Mouse (Mus musculus) G1E-ER4 (cell line): ENCODE measurements around the gene Fam20b. TPM values are rescaled to one million over a fixed set of nuclear protein-coding genes. Genes with fewer than 3 reads are reported as not detected.

Experiments
- GATA1 ChIP-seq: IDR thresholded peaks from one replicate; pipeline ENCODE4 v1.8.0; 2012; ENCODE audit warnings: low read length, inconsistent platforms
- polyA plus RNA-seq: library from polyadenylated mRNA; stranded (reverse); fragments of >175 nt; gene quantifications from 2 replicates; pipeline ENCODE4 v1.2.3, GENCODE M21; 2012

Gene Fam20b
- polyA plus RNA-seq, 1 experiment: 11.7 TPM

DNA sequence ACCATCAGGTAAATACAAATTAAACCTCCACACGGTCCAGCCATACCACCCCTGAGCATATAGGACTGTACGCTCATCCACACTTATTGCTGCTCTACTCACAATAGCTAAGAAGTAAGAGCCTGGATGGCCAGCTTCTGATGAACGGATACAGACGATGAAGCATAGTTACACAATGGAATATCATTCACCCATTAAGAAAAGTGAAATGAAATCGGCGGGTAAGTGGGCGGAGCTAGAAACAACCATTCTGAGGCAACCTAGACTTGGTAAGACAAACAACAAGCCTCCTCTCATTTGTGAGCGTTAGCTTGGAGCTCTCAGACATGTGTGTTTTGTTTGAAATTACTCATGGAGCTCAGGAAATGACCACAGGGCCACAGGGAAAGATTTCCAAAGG, 53.1 kb downstream of the Fam20b start:
- no peak for TF ChIP-seq GATA1

DNA sequence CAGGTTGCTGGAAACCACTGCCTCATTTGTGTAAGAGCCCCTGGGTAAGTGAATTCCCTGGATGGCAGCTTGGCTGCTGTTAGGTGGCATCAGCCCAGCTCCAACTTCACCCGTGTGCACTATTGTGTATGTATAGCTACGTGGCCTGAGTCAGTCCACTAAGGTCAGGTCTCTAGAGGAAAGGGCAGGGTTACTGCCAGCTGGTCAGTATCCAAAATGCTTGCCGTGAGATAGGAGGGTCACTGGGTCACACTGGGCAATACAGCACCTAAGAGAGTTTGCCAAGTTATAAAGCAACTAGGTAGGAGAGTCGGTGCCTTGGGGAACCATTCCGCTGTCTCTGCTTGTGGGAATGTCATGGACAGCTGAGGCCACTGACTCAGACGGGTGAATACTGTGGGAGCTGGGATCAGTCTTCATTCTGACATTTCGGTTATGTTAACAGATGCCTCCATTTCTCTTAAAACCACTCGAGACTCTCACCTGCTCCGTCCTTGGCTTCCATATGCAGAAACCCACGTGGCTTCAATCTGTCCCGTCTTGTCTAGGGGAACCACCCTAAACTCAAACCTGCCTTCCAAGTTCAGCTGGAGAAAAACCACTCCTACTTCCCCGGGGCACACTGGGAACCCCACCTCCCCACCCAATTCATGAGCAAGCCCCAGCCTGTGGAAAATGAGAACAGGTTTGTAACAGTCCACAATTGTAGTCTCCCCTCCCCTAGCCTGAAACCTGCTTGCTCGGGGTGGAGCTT, 58.8 kb downstream of the Fam20b start:
- no peak for TF ChIP-seq GATA1

DNA sequence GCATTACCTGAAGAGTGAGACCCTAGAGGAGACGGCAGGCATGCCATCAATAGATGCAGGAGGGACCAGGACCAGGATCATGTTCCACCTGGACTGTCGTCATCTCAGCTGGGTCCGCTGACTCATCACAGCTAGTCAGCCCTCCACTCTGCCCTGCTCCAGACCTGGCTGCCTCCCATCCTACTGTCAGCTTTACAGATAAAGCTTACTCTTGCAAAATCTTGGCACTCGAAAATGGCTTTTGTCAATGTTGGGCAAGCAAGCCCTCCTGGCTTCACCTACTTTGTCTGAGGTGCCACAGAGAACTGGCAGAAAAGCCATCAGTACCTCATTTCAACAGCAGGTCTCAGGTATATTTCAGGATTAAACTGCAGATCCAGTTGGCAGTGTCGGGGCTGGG, 60.2 kb downstream of the Fam20b start:
- TF ChIP-seq GATA1: no peak

DNA sequence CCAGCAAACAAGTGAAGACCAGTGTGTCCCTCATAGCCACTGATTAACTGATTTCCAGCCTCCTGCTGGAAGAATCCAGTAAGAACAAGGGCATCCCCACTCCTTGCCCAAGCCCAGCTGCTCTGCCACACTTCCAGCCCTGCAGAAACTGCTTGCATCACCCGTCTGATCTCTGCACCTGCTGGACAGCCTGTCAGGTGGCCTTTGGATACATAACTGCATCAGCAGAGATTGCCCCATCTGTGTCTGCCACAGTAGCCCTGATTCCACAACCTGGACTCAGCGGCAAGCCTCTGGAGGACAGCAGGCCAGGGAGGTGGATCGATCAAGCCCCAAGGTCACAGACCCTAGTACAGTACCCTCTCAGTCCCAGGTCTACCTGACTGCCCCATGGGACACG, 61.4 kb downstream of the Fam20b start:
- no peak for TF ChIP-seq GATA1

DNA sequence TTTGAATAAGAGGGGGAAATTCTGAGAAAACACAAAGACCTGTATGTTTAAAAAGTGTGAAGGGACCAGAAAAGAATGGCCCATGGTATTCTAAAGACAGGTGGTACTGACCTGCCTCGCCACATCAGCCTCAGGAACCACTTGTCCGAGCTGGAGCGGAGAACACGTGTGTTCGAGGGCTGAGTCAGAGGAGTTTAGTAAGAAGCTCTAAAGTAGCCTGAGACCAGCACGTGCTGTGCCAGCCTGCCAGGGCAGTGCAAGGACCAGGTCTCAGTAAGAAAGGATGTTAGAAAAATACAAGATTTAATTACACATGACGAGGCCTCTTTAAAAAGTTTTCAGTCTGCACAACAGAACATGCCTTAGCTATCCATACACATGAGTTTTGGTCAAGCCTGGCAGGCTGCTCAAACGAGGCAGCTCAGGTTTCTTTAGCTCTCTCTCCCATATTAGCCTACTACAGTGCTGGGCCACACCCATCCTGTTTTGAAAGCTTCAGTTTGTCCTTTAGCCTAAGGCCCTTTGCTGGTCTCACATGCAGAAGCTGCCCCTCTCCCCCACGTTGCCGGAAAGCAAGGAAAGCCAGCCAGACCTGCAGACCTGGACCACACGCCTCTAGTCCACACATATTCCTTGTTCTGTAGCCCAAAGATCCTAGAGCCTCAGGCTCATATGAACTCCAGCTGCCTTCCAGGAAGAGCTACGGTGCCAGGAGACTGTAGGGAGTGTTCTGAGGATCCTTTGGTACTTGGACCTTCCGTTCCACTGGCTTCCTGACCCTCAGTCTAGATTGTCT, 64.0 kb downstream of the Fam20b start:
- no peak for TF ChIP-seq GATA1

DNA sequence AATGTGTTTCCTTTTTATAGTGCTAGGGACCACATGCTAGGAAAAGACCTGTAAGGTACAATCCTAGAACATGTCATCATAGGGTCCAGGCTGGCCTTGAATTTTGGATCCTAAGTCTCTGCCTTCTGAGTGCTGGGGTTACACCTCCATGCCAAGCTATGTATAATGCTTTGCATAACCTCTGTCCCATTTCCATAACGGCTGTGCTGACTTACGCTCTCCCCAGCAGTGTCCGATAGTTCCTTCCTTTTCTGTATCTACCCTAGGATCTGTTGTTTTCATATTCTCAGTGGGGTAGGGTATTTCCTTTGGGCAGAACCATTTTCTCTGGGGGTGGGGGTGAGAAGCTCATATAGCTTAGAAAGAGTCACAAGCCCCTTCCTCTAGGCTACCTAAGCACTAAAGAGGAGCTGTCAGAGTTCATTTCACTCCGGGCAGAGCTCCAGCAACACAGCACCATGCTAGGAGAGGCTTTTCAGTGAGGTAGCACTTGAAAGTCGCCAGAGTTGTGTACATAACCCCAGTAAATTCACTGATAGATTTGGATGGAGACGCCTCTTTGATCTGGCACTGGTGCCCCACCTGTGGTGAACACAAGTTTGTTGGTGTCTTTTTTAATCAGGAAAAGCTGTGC, 66.6 kb downstream of the Fam20b start:
- no peak for TF ChIP-seq GATA1

DNA sequence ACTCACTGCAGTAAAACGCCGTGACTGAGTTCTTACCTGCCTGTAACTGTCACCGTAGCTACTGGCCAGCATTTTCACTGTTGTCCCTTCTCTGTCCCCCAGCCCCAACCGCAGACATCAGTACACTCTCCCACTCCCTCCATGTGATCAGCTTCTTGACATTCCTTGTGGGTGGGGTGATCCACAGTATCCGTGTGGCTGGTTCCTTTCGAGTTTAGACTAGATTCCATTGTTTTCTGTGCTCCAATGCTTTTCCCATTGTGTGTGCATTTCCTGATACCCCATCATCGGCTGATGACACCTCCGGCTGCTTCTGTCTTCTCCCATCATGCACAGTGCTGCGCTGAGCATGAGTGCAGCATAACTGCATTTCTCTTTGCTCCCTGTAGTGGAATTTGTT, 68.3 kb downstream of the Fam20b start:
- no peak for TF ChIP-seq GATA1

DNA sequence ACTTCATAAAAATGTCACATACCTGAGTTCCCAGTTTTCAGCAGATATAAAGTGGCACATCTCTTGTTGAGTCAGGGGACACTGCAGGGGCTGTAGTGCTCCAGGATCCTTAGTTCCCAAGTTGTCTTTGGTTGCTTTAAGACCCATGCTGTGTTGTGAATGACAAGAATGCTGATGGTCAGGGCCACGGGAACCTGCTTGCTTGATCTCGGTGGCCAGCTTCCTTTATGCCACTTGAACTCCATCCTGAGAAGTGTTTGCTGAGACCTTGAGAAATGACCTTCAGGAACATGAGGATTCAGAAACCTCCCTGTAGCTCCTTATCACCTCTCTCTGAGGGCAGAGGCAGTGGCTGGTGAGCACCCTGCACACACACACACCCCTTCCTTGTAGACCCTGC, 70.2 kb downstream of the Fam20b start:
- TF ChIP-seq GATA1: no peak

DNA sequence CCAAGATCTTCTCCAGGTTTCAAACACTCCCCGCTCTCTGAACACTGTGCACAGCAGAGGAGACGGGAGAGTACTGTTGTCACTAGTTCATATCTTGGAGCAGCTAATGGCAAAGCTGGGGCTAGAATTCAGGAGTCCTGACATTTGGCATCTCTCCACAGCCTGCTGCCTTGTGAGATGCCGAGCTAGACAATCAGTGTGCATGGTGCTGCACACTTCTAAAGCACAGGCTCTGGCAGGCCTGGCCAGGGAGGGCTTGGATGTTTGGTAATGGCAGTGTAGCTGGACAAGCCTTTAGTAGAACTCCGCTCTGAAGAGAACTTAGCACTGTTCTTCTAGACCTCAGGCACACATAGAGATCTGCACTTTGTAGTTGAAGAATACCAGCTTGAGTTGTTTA, 72.9 kb downstream of the Fam20b start:
- TF ChIP-seq GATA1: no peak

DNA sequence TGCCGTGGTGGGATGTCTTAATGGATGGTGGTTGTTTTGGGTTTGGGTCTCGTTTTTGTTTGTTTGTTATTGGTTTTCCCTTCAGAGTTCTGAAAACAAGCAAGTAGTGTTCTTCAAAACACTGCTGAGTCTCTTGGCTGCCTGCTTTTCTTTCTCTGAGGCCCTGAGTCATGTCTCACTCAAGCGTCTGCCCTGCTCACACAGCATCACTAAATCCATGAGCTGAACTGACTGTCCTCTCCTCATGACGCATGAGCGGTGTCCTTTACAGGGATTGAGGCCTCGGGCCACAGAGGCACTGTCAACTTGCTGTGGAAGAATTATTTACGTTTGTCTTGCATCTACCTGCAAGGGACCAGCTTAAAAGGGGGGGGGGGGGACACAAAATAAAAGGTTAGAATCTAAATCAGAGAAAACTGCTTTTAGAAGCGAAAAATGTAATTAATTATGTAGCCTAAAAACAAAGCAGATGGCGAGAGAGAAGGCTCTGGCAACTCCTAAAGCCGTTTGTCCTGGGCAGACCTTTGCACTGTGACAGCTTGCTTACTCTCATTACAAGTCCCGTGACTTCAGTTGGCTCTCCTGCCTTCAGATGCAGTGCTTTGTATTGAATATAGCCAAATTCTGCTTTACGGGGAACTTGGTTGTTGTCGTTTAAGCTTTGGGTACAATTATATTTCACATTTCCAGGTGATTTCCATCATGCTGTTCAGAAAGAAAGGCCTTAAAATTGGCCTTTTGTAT, 73.9 kb downstream of the Fam20b start:
- no peak for TF ChIP-seq GATA1

DNA sequence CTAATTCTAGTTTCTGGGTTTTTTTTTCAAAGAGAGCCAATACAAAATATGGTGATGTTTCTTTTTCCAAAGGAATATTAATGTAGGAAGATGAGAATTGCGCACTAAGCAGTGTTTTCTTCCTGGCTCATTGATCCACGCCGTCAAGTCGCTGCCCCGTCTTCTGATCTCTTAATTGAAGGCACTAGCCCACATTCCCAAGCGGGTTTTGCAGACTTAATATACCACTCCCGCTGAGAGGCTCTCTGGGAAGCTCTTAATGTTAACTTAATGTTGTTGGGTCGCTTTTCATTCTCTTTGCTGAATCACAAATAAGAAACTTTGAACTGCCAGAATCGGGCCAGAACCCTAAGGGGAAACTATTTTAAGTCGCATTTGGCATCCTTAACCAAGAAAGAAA, 74.8 kb downstream of the Fam20b start:
- no peak for TF ChIP-seq GATA1

DNA sequence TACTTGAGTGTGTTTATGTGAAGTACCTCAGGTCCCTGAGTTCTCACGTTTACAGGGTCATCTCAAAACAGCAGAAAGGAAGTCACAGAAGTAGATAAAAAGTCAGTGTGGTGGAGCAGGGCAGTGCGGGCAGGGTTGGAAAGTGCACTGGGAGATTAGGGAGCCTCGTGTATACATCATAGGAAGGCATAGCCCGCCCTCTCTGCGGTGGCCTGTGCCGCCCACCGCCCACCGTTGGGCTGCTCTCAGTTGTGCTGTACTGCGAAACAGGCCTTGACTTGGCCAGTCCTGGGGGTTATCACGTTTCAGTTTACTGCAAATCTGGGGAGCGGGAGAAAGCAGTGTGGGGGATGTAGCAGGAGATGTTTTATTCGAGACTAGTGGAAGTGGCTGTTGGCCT, 76.1 kb downstream of the Fam20b start:
- no peak for TF ChIP-seq GATA1

DNA sequence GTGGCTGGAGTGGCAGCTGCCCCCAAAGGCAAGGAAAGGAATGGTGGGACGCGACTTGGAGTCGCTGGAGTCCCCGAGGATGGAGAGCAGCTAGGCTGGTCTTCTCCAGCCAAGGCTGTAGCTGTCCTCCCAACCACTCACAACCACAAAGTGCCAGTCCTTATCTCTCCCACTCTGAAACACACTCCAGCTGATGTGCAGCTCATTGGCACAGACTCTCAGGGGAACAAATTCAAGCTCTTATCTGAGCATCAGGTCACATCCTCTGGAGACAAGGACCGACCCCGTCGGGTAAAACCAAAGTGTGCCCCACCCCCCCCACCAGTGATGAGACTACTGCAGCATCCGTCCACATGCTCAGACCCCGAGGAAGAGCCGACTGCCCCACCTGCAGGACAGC, 77.1 kb downstream of the Fam20b start:
- TF ChIP-seq GATA1: no peak

DNA sequence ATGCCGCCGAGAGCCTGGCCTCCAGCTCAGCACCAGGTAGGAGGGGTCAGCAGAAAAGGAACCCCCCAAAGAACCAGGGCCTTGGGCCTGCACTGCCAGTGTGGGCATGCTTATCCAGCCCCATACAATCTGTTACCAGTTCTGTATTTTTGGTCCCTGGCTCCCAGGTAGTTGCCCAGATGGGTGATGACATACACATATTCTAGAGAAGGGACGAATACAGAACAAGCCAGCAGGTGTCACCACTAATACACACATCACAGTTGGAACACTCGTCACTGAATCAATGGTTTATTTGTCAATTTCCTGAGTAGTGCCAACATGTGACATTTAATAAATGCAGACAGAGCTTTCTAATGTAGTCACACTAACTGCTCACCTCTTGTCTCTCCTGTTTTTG, 78.3 kb downstream of the Fam20b start:
- TF ChIP-seq GATA1: no peak

DNA sequence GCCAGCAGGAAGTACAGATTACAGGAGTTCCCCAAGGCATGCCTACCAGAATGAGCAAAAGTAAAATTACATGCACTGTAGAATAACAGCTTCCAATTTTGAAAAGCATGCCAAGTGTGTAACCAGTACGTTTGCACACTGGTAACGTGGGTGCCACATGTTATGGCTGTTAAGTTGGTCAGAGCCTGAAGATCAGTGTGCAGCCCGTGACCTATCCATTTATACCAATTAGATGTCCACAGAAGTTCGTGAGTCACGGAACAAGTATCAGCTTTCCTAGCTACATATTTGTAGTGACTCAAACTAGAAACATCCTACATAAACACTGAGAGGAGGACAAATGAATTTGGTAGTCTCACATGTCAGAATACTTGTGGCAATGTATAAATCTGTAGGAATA, 79.4 kb downstream of the Fam20b start:
- no peak for TF ChIP-seq GATA1

DNA sequence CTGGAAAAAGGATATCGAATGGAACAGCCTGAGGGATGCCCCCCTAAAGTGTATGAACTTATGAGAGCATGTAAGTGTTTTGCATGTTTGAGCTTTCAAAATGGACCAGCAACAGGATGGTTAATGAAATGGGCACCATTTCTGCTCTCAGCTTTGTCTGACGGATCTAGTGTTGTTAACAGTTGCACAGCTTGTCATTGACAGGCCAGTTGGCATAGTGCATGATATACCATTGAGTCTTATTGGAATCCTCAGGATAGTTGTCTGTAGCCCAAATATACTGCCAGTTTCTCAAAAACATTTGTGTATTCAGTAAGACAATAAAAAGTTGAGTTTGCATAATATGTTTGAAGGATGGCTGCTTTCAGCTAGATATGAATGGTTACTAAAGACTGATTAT, 83.7 kb downstream of the Fam20b start:
- no peak for TF ChIP-seq GATA1
